Mouse (Mus musculus) cerebellum, adult 2 months (tissue): ENCODE measurements around the gene Nccrp1.

Experiments
- CTCF ChIP-seq: fragments of 200-500 bp; IDR thresholded peaks from 2 replicates; pipeline ENCODE4 v1.5.1; 2011; ENCODE audit warnings: low read depth, mild to moderate bottlenecking, control low read depth, low read length, moderate library complexity, borderline replicate concordance; ENCODE audit not compliant: insufficient read depth
- POLR2A ChIP-seq: fragments of 200-500 bp; IDR thresholded peaks from 2 replicates; pipeline ENCODE4 v1.6.1; 2011; ENCODE audit warnings: low read length, control low read depth, borderline replicate concordance; ENCODE audit not compliant: insufficient read depth

DNA sequence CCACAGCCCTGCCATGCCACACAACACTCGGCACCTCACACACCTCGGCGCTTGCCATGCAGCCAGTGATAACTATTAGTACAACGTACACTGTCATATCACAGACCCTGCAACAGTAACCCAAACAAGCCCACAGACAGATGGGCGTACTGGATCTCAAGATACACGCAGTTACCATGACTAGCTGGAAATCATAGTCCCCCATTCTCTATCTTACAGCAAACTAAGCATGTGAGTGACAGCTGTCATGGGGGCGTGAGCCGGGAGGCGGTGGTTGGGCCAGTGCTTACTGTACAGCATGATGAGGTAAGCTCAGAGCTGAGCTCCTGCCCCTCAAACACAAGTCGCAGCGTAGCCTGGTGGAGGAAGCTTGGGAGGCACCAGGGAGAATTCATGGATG is 28.5 kb upstream of the Nccrp1 start:
- TF ChIP-seq CTCF (no peak), POLR2A (no peak)
